Mouse (Mus musculus): Measurements from ENCODE around the gene Efcab12. TPM values are rescaled to one million over a fixed set of nuclear protein-coding genes. Genes with fewer than 3 reads are reported as not detected.
"Not testable (repeated sequence)": the region's sequence is repeated elsewhere in the genome, so short reads cannot be mapped to it uniquely, and the experiment has no call there.

Efcab12 gene
- polyA plus RNA-seq (2017; shearing (Covaris generic)), result under 1 TPM in 2 of 3 experiments, not detected in 1; 0.31 to 0.47 TPM

- peak; percentile 93 for ATAC-seq
These were observed at the start of gene Efcab12 for GRCm38 (mm10) chr6:115838161-115838597. TSS of gene Efcab12 (minus strand) at chr6:115838412.

GRCm38 (mm10) chr6:115886894-115887293, 48.7 kb upstream of the Efcab12 start:
- no peak for ATAC-seq

GRCm38 (mm10) chr6:115884018-115884417, 45.8 kb upstream of the Efcab12 start:
- ATAC-seq, result no peak

- ATAC-seq, result no peak
These were observed 42.5 kb upstream of the Efcab12 start for GRCm38 (mm10) chr6:115880751-115881150.

GRCm38 (mm10) chr6:115879736-115880135, 41.5 kb upstream of the Efcab12 start:
- ATAC-seq, result no peak

- no peak for ATAC-seq
These were observed 40.5 kb upstream of the Efcab12 start for GRCm38 (mm10) chr6:115878694-115879093.

GRCm38 (mm10) chr6:115877239-115877638, 39.0 kb upstream of the Efcab12 start:
- no peak for ATAC-seq

- ATAC-seq, result not testable (repeated sequence)
These were observed 33.1 kb upstream of the Efcab12 start for GRCm38 (mm10) chr6:115871318-115871717.

GRCm38 (mm10) chr6:115867157-115867556, 28.9 kb upstream of the Efcab12 start:
- not testable (repeated sequence) for ATAC-seq

GRCm38 (mm10) chr6:115865246-115865645, 27.0 kb upstream of the Efcab12 start:
- no peak for ATAC-seq

- no peak for ATAC-seq
These were observed 25.2 kb upstream of the Efcab12 start for GRCm38 (mm10) chr6:115863340-115863841.

- no peak for ATAC-seq
These were observed 21.9 kb upstream of the Efcab12 start for GRCm38 (mm10) chr6:115860027-115860556.

GRCm38 (mm10) chr6:115859258-115859657, 21.0 kb upstream of the Efcab12 start:
- ATAC-seq, result no peak

- no peak for ATAC-seq
These were observed 18.1 kb upstream of the Efcab12 start for GRCm38 (mm10) chr6:115856361-115856745.

- ATAC-seq, result no peak
These were observed 17.6 kb upstream of the Efcab12 start for GRCm38 (mm10) chr6:115855733-115856360.

GRCm38 (mm10) chr6:115854432-115854831, 16.2 kb upstream of the Efcab12 start:
- no peak for ATAC-seq

- ATAC-seq, result no peak
These were observed 15.8 kb upstream of the Efcab12 start for GRCm38 (mm10) chr6:115853985-115854384.

- ATAC-seq, result peak; percentile 98
These were observed 15.0 kb upstream of the Efcab12 start, which contains the start of the genes Mbd4 and Ift122 for GRCm38 (mm10) chr6:115853091-115853813. TSS of gene Mbd4 (minus strand) at chr6:115853371. TSS of gene Ift122 (plus strand) at chr6:115853470.

GRCm38 (mm10) chr6:115852446-115853090, 14.4 kb upstream of the Efcab12 start:
- no peak for ATAC-seq

GRCm38 (mm10) chr6:115848598-115849304, 10.5 kb upstream of the Efcab12 start:
- no peak for ATAC-seq

- ATAC-seq, result peak; percentile 86
These were observed 8.6 kb upstream of the Efcab12 start for GRCm38 (mm10) chr6:115846640-115847411.

Data from inflammation-experienced regulatory T-cells, adult 6 months (primary cell).